Mouse (Mus musculus): ENCODE results near the gene Lsm6.

- TF ChIP-seq CTCF (IDR thresholded peaks at IDR 0.05; ENCODE audit: extremely low read depth, insufficient read depth, insufficient read length, insufficient replicate concordance) (no peak), POLR2A (IDR thresholded peaks at IDR 0.05; ENCODE audit: low read depth, low read length) (no peak)
Observed at GRCm38 (mm10) chr8:78806006-78806405, 14.9 kb downstream of the Lsm6 start.

Measured in spleen, adult 2 months (tissue).